Mouse (Mus musculus): ENCODE results near the gene Actbl2.
A peak's percentile ranks its signal among the peaks of the same experiment; 100 is the strongest.

Gene Actbl2

GRCm38 (mm10) chr13:111269789-111270335, 15.0 kb downstream of the Actbl2 start:
- no peak for DNase-seq (ENCODE audit: low spot score)

- DNase-seq (ENCODE audit: low spot score), result no peak
These were observed 17.1 kb downstream of the Actbl2 start for GRCm38 (mm10) chr13:111271868-111272267.

GRCm38 (mm10) chr13:111286461-111287385, 31.9 kb downstream of the Actbl2 start:
- DNase-seq (ENCODE audit: low spot score), result peak; percentile 28

GRCm38 (mm10) chr13:111291161-111291957, 36.5 kb downstream of the Actbl2 start:
- peak; percentile 25 for DNase-seq (ENCODE audit: low spot score)

GRCm38 (mm10) chr13:111291958-111292493, 37.2 kb downstream of the Actbl2 start:
- DNase-seq (ENCODE audit: low spot score), result peak; percentile 16

GRCm38 (mm10) chr13:111293478-111293877, 38.7 kb downstream of the Actbl2 start:
- no peak for DNase-seq (ENCODE audit: low spot score)

- no peak for DNase-seq (ENCODE audit: low spot score)
These were observed 40.2 kb downstream of the Actbl2 start for GRCm38 (mm10) chr13:111294965-111295494.

GRCm38 (mm10) chr13:111296029-111296428, 41.2 kb downstream of the Actbl2 start:
- DNase-seq (ENCODE audit: low spot score), result no peak

- no peak for DNase-seq (ENCODE audit: low spot score)
These were observed 42.8 kb downstream of the Actbl2 start for GRCm38 (mm10) chr13:111297614-111298013.

- no peak for DNase-seq (ENCODE audit: low spot score)
These were observed 44.4 kb downstream of the Actbl2 start for GRCm38 (mm10) chr13:111299145-111299713.

- no peak for DNase-seq (ENCODE audit: low spot score)
These were observed 46.0 kb downstream of the Actbl2 start for GRCm38 (mm10) chr13:111300846-111301245.

- DNase-seq (ENCODE audit: low spot score), result peak; percentile 34
These were observed 46.6 kb downstream of the Actbl2 start for GRCm38 (mm10) chr13:111301431-111301830.

- DNase-seq (ENCODE audit: low spot score), result peak; percentile 48
These were observed 49.4 kb downstream of the Actbl2 start for GRCm38 (mm10) chr13:111304194-111304593.

GRCm38 (mm10) chr13:111304736-111305135, 49.9 kb downstream of the Actbl2 start:
- DNase-seq (ENCODE audit: low spot score), result no peak

Measured in adipocyte (in vitro differentiated cells).